Mouse (Mus musculus) cerebellum, postnatal 14 days (tissue): ENCODE measurements at regions not wholly inside any gene's neighbourhood (a gene's known extent, or its start where the extent isn't known, plus 50 kb on each side); places are given as distances from the start of the nearest gene placed in this dataset.
A peak's percentile ranks its signal among the peaks of the same experiment; 100 is the strongest.
"Not testable (repeated sequence)": the region's sequence is repeated elsewhere in the genome, so short reads cannot be mapped to it uniquely, and the experiment has no call there.

ENCODE experiments used
- DNase-seq, 2 experiments: peaks; one replicate each; pipeline ENCODE4 v3.0.0; 2021; ENCODE audit warnings: mixed read lengths in 2 of 2

DNA sequence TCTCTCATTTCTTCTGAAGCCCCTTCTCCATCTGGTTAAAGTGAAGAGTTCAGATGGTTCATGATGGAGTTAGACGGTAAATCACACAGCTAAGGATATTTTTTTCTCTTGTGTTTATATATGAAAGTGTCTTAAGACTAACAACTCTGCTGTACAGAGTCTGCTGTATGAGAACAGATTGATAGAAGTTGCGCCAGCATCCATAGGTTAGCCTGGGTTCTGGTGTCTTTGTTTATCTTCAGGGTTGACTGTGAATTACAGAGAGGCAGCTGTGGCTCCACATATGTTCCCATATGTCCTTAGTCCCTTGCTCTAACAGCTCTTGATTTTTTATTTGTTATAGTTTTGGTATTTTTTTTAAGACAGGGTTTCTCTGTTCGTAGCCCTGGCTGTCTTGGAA lies 334.9 kb upstream of the Api5 start:
- no peak for DNase-seq

DNA sequence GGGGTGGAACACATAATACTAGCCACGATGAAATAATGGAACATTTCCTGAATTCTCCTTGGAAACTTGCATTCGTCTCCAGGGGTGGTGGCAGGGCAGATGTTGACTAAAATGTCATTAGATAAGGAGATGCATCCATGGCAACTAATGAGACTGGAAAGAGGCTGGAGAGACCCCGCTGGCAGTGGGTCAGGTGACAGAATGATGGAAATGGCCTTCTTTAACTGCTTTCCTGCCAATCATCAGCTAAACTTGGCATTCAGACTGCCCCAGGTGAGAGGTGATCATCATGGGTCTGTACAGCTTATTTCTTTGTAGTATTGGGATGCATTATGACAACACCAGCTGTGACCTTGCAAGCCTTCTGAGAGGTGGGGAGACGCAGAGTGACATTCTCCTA lies 334.3 kb upstream of the Api5 start:
- DNase-seq, result no peak

DNA sequence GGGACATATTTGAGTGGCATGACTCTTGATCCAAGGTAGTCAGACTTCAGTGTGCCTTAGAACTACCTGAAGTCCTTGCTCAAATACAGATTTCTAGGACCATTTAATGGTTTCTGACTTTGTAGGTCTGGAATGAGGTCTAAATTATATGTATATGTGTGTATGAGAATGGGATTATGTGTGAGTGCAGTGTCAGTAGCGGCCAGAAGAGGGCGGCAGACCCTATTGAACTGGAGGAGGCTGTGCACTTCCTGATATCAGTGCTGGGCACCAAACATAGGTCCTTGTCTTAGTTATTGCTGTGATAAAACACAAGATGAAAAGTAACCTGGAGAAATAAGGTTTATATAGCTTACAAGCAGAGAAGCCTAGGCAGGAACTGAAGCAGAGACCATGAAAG lies 328.6 kb upstream of the Api5 start:
- peak in 1 of 2 experiments; percentile 18 for DNase-seq

DNA sequence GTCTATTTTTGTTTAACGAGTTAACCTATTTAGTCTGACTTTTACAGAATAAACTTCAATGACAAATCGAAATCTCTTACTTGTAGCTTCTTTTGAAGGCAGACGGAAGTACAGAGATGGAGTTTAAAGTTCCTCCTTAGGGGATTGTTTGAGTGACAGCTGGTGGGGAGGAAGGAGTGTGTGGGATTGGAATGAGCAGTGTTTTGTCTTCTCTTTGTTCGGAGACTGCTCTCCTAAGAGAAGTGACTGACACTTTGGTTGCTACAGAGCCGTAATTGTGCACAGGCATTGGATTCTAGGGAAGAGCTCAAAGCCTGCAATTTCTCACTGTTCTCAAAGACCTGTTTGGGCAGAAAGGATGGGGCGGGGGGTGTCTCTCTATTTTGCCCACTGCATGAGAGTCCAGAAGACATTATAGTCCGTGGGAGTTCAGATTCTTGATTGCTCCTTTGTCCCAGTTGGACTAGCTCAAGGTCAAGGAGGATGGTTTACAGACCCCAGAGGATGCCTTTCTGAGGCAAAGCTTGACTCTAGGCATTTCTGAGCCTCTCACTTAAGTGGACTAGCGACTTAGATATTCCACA lies 327.0 kb upstream of the Api5 start:
- DNase-seq, result no peak

DNA sequence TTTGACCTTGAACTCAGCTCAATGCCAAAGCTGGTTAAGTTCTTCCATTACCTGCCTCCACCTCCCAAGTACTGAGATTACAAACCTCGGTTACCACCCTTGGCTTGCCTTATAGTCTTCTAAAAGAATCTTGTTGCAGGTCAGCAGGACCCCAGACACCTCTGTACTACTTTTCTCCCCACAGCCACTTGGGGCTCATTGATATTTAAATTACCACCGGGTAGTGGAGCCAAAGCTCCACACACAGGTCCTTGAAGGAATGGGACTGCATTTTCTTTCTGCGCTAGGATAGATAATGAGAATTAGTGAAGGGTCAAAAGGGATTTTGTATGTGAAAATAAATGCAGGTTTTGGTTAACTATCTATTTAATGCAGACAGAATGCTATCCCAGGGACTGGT lies 326.5 kb upstream of the Api5 start:
- DNase-seq, result no peak

DNA sequence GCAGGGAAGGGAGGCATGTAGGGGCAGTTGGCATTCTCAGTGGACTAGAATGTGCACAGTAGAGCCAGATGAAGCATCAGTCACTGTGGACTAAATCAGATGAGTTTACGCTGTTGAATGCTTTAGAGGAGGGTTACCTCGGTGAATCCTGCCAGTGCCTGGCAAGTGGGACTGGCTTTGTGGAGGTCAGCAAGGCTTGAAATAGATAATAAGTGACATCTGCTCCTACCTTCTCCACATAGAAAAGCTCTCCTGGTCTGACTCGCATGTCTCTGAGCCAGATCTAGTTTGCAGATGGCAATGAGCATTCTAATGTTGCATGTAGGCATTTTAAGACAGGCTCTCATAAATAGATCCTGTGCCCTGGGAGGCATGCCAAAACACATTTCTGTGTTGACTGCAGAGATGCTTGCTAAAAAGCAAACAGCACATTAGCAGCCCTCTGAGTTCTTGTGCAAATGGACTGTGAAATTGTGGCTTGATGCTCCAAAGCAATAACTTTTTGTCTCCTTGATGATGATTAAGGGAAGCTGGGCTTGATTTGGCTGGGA lies 310.3 kb upstream of the Api5 start:
- DNase-seq, result peak; percentile 74 to 79

DNA sequence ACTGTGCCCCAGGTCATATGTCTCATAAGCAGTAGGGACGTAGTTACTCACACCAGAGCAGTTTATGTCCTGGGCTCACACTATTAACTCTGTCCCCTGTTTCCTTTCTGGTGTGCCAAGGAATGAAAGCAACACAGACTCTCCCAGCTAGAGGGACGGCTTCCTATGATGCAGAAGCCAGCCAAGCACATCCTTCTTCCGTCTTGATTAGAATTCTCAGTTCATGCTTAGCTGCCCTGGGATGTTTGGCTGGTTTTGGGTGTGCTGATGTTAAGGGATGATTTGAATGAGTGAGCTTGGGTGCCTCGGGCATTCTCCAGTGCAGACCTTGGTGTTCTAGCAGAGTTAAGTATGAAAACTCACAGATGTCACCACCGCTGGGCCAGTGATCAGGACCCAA lies 291.9 kb upstream of the Api5 start:
- no peak for DNase-seq

DNA sequence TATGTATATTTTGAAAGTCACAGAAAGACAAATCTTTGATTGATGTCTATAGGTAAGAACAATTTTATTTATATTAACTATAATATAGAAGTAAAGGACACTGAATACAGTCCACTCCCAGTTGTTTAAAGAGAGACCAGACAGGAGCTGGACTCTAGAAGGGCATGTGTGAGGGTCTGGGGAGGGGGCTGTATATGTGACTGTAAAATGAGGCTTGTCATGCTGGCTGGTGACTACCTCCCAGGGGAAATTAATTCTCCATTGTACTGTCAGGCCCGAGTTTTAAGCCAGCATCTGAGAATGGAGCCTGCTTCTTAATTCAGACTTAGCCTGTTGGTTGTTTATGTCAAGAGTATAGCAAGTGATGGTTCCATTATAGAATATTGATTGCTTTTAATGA lies 261.4 kb upstream of the Api5 start:
- no peak for DNase-seq

DNA sequence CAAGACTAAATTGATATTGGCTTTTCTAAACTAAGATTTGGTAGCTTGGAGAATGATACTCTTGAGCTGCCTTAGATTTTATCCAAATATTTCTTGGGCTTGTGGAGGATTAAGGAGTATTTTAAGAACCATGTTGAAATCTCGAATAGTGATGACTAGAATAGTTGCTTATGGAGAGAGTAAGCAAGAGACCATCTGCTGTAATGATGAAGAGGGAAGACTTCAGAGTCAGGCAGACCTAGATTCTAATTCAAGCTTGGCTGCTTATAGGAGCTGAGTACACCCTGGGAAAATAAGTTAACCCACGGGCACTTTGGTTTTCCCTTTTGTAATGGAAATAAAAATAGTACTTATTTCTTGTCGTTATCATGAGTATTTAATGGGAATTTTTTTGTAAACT lies 257.3 kb upstream of the Api5 start:
- DNase-seq, result no peak

DNA sequence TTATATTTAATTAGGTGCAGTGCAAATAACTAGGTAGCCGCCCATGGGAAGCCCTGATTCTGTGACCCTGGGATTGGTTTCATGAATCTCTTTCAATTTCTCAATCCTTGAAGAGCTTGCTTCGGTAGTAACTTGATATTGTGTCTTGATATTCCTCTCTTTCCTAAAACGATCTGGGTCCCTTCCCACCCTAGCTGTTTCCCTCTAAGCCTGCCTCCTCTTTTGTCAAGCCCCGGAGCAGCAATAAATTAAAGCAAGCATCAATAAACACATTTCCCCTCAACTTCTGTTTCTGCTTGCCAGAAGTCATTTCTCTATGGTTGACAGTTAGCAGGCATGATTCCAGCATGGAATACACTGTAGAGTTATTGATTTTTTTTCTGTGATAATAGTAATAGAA lies 252.6 kb upstream of the Api5 start:
- DNase-seq, result no peak

DNA sequence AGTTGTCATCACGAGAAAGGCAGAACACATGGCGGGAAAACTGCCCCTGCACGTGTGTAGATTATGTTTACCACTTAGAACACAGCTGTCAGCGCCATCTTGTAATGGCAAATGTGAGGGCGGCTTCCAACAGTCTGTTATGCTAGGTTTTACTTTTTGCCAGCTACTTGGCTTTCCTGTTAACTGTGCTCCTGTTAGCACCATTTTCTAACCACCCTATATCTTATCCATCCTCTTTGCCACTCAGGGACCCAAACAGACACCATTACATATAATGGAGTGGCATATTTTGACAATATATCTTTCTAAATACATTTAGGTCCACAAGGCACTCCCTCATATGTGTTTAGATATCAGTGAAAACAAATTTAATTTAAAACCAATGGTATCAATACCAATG lies 247.7 kb upstream of the Api5 start:
- not testable (repeated sequence) for DNase-seq

DNA sequence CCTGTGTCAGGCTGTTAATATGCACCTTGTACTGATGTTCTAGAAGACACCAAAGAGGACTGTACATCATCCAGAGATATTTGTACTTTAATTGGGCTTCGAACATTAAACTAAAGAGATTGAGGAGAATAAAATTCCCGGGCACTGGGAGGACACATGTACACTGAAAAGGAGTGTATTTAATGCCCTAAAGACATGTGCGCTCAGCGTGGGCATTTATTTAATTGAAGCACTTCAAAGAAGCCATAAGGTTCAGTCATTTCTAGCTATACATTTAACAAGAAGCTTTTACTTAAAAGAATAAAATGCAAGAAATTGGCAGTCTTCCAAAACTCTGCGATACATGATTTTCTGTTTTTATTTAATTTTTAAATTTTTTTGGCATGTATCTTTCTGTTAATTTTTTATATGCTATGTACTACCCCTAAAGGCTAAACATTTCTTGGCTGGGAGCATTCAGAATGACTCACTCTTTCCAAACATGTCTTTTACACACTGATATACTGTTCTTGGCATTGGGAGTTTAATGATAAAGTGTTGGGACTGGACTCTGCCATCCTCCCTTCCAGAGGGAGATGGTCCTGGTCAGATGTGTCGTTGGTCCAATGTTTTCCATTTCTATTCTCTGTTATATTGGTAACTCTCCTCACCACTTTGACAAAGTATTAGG lies 242.3 kb upstream of the Api5 start:
- no peak for DNase-seq

DNA sequence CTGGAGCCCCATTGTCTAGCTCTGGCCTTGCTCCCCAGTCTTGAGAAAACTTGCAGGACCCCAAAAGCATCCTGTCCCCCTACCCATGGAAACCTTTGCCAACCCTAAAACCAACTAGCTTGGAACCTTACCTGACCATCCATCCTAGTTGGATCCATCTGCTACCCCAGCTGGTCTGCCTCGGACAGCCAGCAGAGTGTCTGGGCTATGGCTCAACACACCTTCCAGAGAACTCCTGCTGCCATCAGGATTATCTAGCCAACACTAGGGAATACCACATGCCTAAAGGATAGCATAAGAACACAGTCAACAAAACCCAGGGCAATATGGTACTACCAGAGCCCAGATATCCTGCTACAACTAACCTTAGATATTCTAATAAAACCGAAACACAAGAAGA lies 227.9 kb upstream of the Api5 start:
- peak; percentile 56 to 75 for DNase-seq

DNA sequence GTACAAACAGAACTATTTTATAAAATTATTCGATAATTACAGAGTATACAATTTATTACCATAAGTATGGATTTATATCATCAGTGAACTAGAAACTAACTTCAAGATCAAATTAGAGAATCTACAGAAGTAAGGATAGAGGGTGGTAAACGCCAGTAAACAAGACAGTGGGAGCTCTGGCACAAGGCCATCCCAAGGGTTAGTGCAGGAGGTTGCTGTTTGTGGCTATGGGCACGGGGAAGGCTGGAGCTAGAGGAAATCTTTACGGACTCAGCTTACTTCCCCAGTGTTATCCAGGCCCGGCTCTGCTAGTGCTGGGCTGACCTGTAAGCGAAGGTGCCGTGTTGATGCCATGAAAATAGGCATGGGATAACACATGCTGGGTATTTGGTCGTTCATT lies 220.5 kb upstream of the Api5 start:
- DNase-seq, result peak; percentile 84 to 85
